Mouse (Mus musculus): Measurements from ENCODE around the gene Cradd.

DNA sequence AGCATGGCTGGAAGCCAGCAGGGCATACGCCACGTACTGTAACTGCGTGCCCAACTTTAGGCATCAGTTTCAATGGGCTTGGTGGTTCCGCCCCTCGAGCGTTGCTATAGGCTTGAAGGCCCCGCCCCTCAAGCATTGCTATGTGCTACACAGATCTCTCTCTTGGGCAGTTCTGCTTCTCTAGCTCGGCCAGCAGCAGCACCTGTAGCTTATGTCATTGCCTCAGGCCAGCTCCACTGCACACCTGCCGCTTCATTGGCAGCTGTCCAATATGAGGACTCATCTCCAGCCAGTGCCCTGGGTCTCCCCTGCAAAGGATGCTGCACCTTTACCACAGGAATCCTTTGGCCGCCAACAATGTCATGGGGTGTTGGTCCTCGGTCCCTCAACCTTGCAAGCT is 45.8 kb downstream of the Cradd start:
- TF ChIP-seq CTCF (IDR thresholded peaks at IDR 0.05; ENCODE audit: extremely low read depth, insufficient read length, insufficient replicate concordance, low read depth, low read length): no peak
- no peak for TF ChIP-seq POLR2A (IDR thresholded peaks at IDR 0.05; ENCODE audit: low read depth, low read length)

All from small intestine, adult 2 months (tissue).